Mouse (Mus musculus) kidney, embryonic 16.5 days (tissue): Measurements from ENCODE around the gene Rasgrf1. TPM values are rescaled to one million over a fixed set of nuclear protein-coding genes. Genes with fewer than 3 reads are reported as not detected.
"Not testable (repeated sequence)": the region's sequence is repeated elsewhere in the genome, so short reads cannot be mapped to it uniquely, and the experiment has no call there.

Experiments used
- ATAC-seq: fragments of 200-750 bp; cut with Nextera tagmentation; 2 replicates; pipeline ENCODE4 v1.8.0; 2017; ENCODE audit warnings: moderate TSS enrichment; ENCODE audit not compliant: low FRiP score, low TSS enrichment
- H3K27ac ChIP-seq: fragments of 300-500 bp; sonication (generic); 2 replicates; pipeline ENCODE4 v1.5.1; 2014; ENCODE audit warnings: low read length
- H3K27me3 ChIP-seq: fragments of 300-500 bp; sonication (generic); 2 replicates; pipeline ENCODE4 v1.6.1; 2014; ENCODE audit warnings: low read length, control low read depth, mixed read lengths; ENCODE audit not compliant: insufficient read depth
- H3K36me3 ChIP-seq: fragments of 300-500 bp; sonication (generic); 2 replicates; pipeline ENCODE4 v1.6.1; 2014; ENCODE audit warnings: low read length, control low read depth, mixed read lengths; ENCODE audit not compliant: insufficient read depth
- H3K4me1 ChIP-seq: fragments of 300-500 bp; sonication (generic); 2 replicates; pipeline ENCODE4 v1.6.1; 2014; ENCODE audit warnings: low read length, control low read depth, mixed read lengths; ENCODE audit not compliant: insufficient read depth
- H3K4me2 ChIP-seq: fragments of 300-500 bp; sonication (generic); replicated peaks from 2 replicates; pipeline ENCODE4 v1.6.1; 2014; ENCODE audit warnings: low read depth, low read length
- H3K4me3 ChIP-seq: fragments of 300-500 bp; sonication (generic); 2 replicates; pipeline ENCODE4 v1.5.1; 2014; ENCODE audit warnings: mild to moderate bottlenecking, low read length
- H3K9ac ChIP-seq: fragments of 300-500 bp; sonication (generic); replicated peaks from 2 replicates; pipeline ENCODE4 v1.6.1; 2014; ENCODE audit warnings: low read length
- H3K9me3 ChIP-seq: fragments of 300-500 bp; sonication (generic); 2 replicates; pipeline ENCODE4 v1.6.1; 2016; ENCODE audit warnings: low read length, control low read depth
- WGBS: fragments of 180-500 bp; shearing (Covaris S2); extraction: QIAGEN DNeasy Blood & Tissue Kit; methylation state at CpG from one replicate; pipeline ENCODE4 v1.1.7; 2014; 5-methylcytosine and 5-hydroxymethylcytosine counted together
- polyA plus RNA-seq: library from polyadenylated mRNA; unstranded; fragments of >200 nt; fragmentation: Nextera tagmentation; extraction: Ambion mirVana; gene quantifications from 2 replicates; pipeline ENCODE4 v1.2.1, GENCODE M21; 2015

The Rasgrf1 gene
- polyA plus RNA-seq, 1 experiment from 2014 or later = 0.20 TPM

DNA sequence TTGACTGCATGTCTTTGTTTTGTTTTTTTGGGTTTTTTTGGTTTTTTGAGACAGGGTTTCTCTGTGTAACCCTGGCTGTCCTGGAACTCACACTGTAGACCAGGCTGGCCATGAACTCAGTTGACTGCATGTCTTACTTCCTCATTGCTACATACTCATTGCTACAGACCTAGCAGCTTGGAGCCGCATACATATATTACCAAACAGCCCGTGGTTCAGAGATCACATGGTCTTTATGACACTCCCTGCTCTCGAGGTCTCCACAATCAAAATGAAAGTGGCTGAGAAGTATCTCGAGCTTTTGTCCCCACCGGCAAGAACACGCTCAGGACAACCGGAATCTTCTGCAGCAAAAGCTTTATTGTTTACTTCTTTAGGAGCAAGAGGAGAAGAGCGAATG, 133.2 kb downstream of the Rasgrf1 start:
- not testable (repeated sequence) for H3K4me3 ChIP-seq, H3K9ac ChIP-seq, H3K9me3 ChIP-seq, H3K4me2 ChIP-seq, H3K27me3 ChIP-seq, ATAC-seq, H3K27ac ChIP-seq, H3K36me3 ChIP-seq, H3K4me1 ChIP-seq
- WGBS = 92% methylated on average over 8 of the region's 8 CpGs

DNA sequence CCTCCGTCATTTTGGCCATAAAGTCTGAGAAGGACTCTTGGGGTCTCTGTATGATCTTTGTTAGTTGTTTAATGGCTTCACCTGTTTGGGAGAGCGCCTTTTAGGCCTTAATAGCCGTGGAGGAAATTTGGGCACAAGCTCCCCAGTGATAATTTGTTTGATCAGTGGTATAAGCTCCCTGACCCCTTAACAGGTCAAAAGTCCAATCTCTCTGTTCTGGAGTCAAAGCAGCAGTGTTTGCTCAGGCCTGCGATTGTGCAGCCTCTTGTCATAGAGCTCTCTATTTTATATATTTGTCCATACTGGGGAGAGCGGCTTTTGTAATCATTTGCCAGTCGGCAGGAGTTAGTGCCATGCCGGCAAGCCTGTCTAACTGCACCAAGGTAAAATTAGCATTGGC, 135.5 kb downstream of the Rasgrf1 start:
- Histone ChIP-seq H3K36me3 (no peaks in the 10 kb centered on the region), H3K9me3 (peaks cover 10% of the 10 kb centered on the region), H3K27me3 (no peaks in the 10 kb centered on the region), H3K9ac (no peak overlapping the region), H3K4me3 (no peak overlapping the region), H3K27ac (no peak overlapping the region), H3K4me2 (no peak overlapping the region), H3K4me1 (no peaks in the 10 kb centered on the region; the same call in 1 of the 2 replicates)
- no peak for ATAC-seq
- WGBS = 93% methylated on average over 7 of the region's 7 CpGs

DNA sequence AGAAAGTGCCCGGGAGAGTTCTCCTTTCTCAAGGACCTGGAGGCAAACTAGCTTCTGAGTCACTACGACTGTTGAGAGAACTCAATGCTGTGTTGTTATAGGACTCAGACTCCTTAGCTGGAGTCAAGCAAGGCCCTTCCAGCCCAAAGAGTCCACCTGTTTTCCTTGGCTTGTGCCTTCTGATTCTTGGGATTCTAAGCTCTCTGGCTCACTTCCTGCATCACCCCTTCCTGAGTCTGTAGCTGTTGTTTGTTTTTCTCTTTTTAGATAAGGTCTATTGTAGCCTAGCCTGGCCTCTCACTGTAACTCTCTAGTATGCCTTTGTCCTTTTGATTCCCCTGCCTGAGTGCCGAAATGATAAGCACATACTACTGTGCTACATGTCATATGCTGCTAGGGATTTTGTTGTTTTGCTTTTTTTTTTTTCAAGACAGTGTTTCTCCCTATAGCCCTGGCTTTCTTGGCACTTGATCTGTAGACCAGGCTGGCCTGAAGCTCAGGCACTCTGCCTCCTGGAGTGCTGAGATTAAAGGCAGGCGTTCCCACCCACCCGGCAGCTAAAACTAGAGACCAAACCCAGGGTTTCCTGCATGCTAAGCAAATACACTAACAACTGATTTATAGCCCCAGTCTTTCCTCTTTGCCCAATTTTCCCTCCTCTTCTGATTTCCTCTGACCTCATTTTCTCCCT, 138.4 kb downstream of the Rasgrf1 start:
- peak; percentile 57; the same call in 1 of the 2 replicates for ATAC-seq
- Histone ChIP-seq H3K27me3 (no peaks in the 10 kb centered on the region), H3K9me3 (peaks cover 10% of the 10 kb centered on the region), H3K4me1 (no peaks in the 10 kb centered on the region; the same call in 1 of the 2 replicates), H3K36me3 (no peaks in the 10 kb centered on the region), H3K4me3 (no peak overlapping the region), H3K4me2 (no peak overlapping the region), H3K27ac (peak overlapping the region; percentile 49; the same call in 1 of the 2 replicates), H3K9ac (no peak overlapping the region)
- WGBS = 49% methylated on average over 5 of the region's 5 CpGs

DNA sequence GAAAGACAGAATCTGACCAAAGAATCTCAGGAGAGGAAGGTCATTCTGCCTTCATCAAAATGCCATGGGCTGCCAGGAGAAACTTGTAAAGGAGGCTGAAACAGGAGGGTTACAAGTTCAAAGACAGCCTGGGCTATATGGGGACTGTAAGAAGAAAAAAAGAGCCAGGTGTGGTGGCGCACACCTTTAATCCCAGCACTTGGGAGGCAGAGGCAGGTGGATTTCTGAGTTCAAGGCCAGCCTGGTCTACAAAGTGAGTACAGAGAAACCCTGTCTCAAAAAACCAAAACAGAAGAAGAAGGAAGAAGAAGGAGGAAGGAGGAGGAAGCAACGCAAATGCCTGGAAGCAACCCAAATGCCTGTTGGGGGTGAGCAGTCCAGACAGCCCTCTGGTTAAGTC, 144.1 kb downstream of the Rasgrf1 start, which contains the start of gene Ctsh:
Ctsh (plus strand) TSS at position 301 of the 400 bp plus-strand sequence.
- no peak for ATAC-seq
- Histone ChIP-seq H3K27ac (peak within 1 kb of the TSS; percentile 78), H3K4me1 (no peaks in the 10 kb centered on the region), H3K36me3 (no peaks in the 10 kb centered on the region), H3K4me3 (peak within 1 kb of the TSS; percentile 62), H3K9ac (peak within 1 kb of the TSS; percentile 81), H3K27me3 (no peaks in the 10 kb centered on the region), H3K4me2 (peak within 1 kb of the TSS; percentile 85), H3K9me3 (no peaks in the 10 kb centered on the region)
- WGBS = 79% methylated on average over 2 of the region's 2 CpGs

DNA sequence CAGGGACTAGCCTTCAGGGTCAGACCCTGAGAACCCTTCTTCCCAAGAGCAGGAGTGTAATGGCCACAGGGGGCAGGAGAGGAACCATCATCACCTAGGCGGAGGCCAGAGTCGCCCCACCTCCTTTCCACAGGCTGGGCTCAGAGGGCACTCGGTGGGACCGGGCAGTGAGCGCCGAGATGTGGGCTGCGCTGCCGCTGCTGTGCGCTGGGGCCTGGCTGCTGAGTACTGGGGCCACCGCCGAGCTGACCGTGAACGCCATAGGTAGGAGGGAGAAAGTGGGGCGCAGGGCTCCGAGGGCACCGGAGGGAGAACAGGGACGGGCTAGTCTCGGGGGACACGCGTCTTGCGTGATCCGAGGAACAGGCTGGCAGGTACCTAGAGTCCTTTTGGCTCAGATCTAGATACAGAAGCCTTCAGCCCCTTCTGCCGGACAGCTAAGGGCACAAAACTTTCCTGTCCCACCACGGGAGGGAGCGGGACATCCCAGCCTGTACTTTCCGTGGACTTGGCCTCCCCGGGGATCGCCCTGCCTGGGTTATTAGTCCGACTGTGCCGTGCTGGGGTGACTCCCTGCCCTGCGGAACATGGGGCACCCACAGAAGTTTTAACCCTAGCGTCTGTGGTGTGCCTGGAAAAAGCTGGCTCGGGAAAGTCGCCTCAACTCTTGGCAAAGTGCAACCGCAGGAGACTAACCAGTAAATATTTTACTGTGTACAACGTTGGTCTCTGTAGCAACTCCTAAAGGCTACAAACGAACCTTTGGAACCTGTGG, 144.8 kb downstream of the Rasgrf1 start:
- peak overlapping the region; percentile 78 for H3K27ac ChIP-seq
- under 1% methylated on average over 37 of the region's 37 CpGs for WGBS
- no peaks in the 10 kb centered on the region for H3K4me1 ChIP-seq
- H3K36me3 ChIP-seq = no peaks in the 10 kb centered on the region
- peak overlapping the region; percentile 81 for H3K9ac ChIP-seq
- H3K27me3 ChIP-seq = no peaks in the 10 kb centered on the region
- H3K4me3 ChIP-seq = peak overlapping the region; percentile 62
- peak overlapping the region; percentile 85 for H3K4me2 ChIP-seq
- ATAC-seq = peak; percentile 97
- H3K9me3 ChIP-seq = no peaks in the 10 kb centered on the region

DNA sequence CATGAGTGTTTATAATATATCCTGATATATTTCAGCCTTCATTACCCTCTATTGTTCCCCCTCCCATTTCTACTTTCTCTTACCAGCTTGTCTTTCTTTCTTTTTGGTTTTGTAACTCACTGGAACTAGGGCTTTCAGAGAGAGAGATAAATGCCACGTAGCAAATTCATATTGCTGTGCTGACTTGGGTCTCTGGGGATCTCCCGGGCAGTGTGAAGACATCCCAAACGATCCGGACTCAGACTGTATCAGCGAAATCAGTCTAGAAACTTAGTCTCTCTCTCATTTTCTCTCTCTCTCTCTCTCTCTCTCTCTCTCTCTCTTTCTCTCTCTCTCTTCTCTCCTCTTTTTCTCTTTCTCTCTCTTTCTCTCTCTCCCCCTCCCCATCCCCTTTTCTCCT, 145.7 kb downstream of the Rasgrf1 start:
- Histone ChIP-seq H3K27me3 (no peaks in the 10 kb centered on the region), H3K4me2 (peak overlapping the region; percentile 85), H3K4me1 (no peaks in the 10 kb centered on the region), H3K4me3 (peak overlapping the region; percentile 62), H3K27ac (no peak overlapping the region), H3K36me3 (no peaks in the 10 kb centered on the region), H3K9me3 (no peaks in the 10 kb centered on the region), H3K9ac (no peak overlapping the region)
- ATAC-seq = no peak
- WGBS = 44% methylated on average over 5 of the region's 5 CpGs

DNA sequence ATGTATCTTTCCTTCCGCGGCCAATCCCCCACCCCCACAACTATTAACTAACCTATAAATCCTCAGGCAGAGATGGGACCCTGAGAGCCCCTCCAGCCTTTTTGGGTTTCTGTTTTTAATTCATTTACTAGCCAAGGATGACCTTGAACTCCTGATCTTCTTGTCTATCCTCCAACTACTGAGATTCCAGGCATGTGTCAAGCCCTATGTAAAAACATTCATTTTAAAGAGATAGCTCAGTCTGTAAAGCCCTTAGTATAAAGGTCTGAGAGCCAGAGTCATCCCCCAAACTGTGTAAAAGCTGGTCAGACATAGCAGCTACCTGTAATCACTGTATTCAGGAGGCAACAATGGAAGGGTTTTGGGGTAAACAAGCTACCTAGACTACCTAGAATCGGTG, 146.2 kb downstream of the Rasgrf1 start:
- H3K4me1 ChIP-seq = no peaks in the 10 kb centered on the region
- peak overlapping the region; percentile 85 for H3K4me2 ChIP-seq
- H3K27ac ChIP-seq = no peak overlapping the region
- H3K36me3 ChIP-seq = no peaks in the 10 kb centered on the region
- WGBS = 55% methylated on average over 3 of the region's 3 CpGs
- no peaks in the 10 kb centered on the region for H3K9me3 ChIP-seq
- no peak for ATAC-seq
- no peak overlapping the region for H3K4me3 ChIP-seq
- H3K9ac ChIP-seq = no peak overlapping the region
- no peaks in the 10 kb centered on the region for H3K27me3 ChIP-seq

DNA sequence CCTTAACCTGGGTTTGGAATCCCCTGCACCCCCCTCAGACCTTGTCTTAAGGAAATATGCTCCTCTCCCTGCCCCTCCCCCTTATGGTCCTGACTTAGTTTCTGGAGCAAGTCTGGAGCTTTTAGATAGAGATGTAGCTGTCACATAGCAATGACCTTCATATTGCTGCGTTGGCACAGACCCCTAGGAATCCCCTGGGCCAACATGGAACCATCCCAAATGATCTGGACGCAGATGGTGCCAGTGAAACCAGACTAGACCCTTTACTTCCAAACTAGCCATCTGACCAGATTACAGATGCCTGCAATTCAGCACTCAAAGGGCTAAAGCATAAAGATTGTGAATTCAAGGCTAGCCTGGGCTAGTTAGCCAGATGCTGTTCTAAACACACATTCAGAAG, 147.0 kb downstream of the Rasgrf1 start:
- no peaks in the 10 kb centered on the region for H3K4me1 ChIP-seq
- ATAC-seq = no peak

DNA sequence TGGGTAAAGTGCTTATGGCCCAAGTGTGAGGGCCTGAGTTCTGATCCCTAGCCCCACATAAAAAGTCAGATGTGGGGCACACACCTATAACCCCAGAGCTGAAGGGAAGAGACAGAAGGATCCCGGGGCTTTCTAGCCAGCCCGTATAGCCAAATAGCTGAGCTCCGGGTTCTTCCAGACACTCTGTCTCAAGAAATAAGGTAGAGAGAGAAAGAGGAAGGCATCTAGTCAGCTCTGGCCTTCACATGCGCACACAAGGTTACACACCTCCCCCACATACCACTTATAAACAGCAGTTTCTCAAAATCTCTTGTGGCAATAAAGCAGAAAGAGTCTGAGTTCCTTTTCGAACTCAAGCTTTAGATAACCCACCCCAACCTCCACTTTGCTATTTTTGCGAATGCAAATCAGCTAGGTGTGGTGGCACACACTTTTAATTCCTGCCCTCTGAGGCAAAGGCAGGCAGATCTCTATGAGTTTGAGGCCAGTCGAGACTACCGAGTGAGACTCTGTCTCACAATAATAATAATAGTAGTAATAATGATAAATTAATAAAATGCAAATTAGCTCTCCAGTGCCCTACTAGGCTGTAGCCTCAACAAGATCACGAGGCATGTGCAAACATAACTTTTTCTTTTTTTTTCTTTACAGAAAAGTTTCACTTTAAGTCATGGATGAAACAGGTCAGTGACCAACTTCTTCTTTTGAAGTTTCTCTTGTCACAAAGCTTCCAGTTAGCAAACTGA, 150.3 kb downstream of the Rasgrf1 start:
- Histone ChIP-seq H3K9me3 (no peaks in the 10 kb centered on the region), H3K4me2 (no peak overlapping the region), H3K36me3 (no peaks in the 10 kb centered on the region), H3K4me1 (no peaks in the 10 kb centered on the region), H3K9ac (no peak overlapping the region), H3K27me3 (no peaks in the 10 kb centered on the region), H3K27ac (no peak overlapping the region), H3K4me3 (no peak overlapping the region)
- no peak for ATAC-seq
- WGBS = 73% methylated on average over 9 of the region's 9 CpGs

More for the DNA sequence above, 147.0 kb downstream of the Rasgrf1 start:
- H3K9ac ChIP-seq = no peak overlapping the region
- WGBS = 89% methylated on average over 2 of the region's 2 CpGs
- no peaks in the 10 kb centered on the region for H3K9me3 ChIP-seq
- H3K27ac ChIP-seq = no peak overlapping the region
- no peaks in the 10 kb centered on the region for H3K36me3 ChIP-seq
- H3K4me3 ChIP-seq = no peak overlapping the region
- H3K4me2 ChIP-seq = no peak overlapping the region
- H3K27me3 ChIP-seq = no peaks in the 10 kb centered on the region
